Mouse (Mus musculus) spleen, embryonic (tissue): ENCODE measurements around the gene Gnmt.

Source experiments
- CTCF ChIA-PET: fragments of 350-600 bp; sonication (Branson Sonifier 250); formaldehyde crosslinking; loops from one replicate; lab custom pipeline; 2022; lab: Charles Lee

The Gnmt gene

DNA sequence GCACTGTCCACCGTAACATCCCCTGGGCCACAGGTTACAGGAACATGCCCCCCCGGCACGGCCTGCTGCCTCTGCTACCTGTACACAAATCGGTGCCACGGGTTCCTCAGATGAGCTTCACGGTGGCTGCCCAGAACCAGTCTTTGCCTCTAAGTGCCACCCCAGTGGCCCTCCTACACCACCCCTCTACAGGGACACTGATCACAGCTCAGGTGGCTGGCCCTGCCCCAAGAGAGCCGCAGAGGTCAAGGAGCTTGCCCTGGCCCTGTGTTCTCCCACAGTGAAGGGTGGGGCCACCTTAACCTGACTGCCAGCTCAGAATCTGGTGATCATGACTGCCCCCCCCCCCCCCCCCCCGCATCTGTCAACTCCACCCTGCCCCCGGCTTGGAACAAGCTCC is 50.6 kb downstream of the Gnmt start, which contains the start of gene Mea1:
TSS of gene Mea1 (plus strand) at position 378 of the 400 bp plus-strand sequence.
- CTCF ChIA-PET, result no interaction called here
